Mouse (Mus musculus) brain, embryonic 14.5 days (tissue): ENCODE results near the gene Pou3f3.

Experiments used
- CTCF ChIP-seq: fragments of 200-500 bp; IDR thresholded peaks from 2 replicates; pipeline ENCODE4 v1.5.1; 2012; ENCODE audit warnings: inconsistent platforms, mild to moderate bottlenecking, moderate library complexity, borderline replicate concordance; ENCODE audit not compliant: insufficient read depth, insufficient read length; ENCODE audit errors: extremely low read depth
- POLR2A ChIP-seq: fragments of 200-500 bp; IDR thresholded peaks from 2 replicates; pipeline ENCODE4 v1.6.1; 2012; ENCODE audit warnings: mild to moderate bottlenecking, inconsistent platforms, borderline replicate concordance; ENCODE audit not compliant: poor library complexity, insufficient read depth, insufficient read length, severe bottlenecking; ENCODE audit errors: extremely low read depth

GRCm38 (mm10) chr1:42727161-42727560, 31.6 kb downstream of the Pou3f3 start:
- TF ChIP-seq CTCF (no peak), POLR2A (no peak)
